Mouse (Mus musculus): ENCODE data around the gene Zfp697.

Zfp697 gene

GRCm38 (mm10) chr3:98382246-98382939, at the start of gene Zfp697:
Gene Zfp697, plus strand, starts transcription at chr3:98382461.
- DNase-seq (ENCODE audit: low spot score) = peak; percentile 83

- no peak for DNase-seq (ENCODE audit: low spot score)
Observed at GRCm38 (mm10) chr3:98334010-98334409, 48.3 kb upstream of the Zfp697 start.

GRCm38 (mm10) chr3:98335331-98335730, 46.9 kb upstream of the Zfp697 start:
- no peak for DNase-seq (ENCODE audit: low spot score)

GRCm38 (mm10) chr3:98335886-98336285, 46.4 kb upstream of the Zfp697 start:
- no peak for DNase-seq (ENCODE audit: low spot score)

- DNase-seq (ENCODE audit: low spot score) = no peak
Observed at GRCm38 (mm10) chr3:98336661-98337654, 45.3 kb upstream of the Zfp697 start.

GRCm38 (mm10) chr3:98338584-98339041, 43.6 kb upstream of the Zfp697 start:
- DNase-seq (ENCODE audit: low spot score) = peak; percentile 54

- DNase-seq (ENCODE audit: low spot score) = peak; percentile 30
Observed at GRCm38 (mm10) chr3:98339097-98339705, 43.1 kb upstream of the Zfp697 start.

GRCm38 (mm10) chr3:98339706-98340109, 42.6 kb upstream of the Zfp697 start, which contains the start of gene Phgdh:
Gene Phgdh, minus strand, starts transcription at chr3:98339990.
- peak; percentile 72 for DNase-seq (ENCODE audit: low spot score)

- DNase-seq (ENCODE audit: low spot score) = no peak
Observed at GRCm38 (mm10) chr3:98340818-98341594, 41.3 kb upstream of the Zfp697 start.

GRCm38 (mm10) chr3:98343235-98343634, 39.0 kb upstream of the Zfp697 start:
- no peak for DNase-seq (ENCODE audit: low spot score)

- no peak for DNase-seq (ENCODE audit: low spot score)
Observed at GRCm38 (mm10) chr3:98348106-98348505, 34.2 kb upstream of the Zfp697 start.

GRCm38 (mm10) chr3:98348705-98349104, 33.6 kb upstream of the Zfp697 start:
- no peak for DNase-seq (ENCODE audit: low spot score)

GRCm38 (mm10) chr3:98353892-98354291, 28.4 kb upstream of the Zfp697 start:
- DNase-seq (ENCODE audit: low spot score) = peak; percentile 66

GRCm38 (mm10) chr3:98355344-98356025, 26.8 kb upstream of the Zfp697 start:
- DNase-seq (ENCODE audit: low spot score) = no peak

- DNase-seq (ENCODE audit: low spot score) = no peak
Observed at GRCm38 (mm10) chr3:98356026-98356365, 26.3 kb upstream of the Zfp697 start.

GRCm38 (mm10) chr3:98356632-98357370, 25.5 kb upstream of the Zfp697 start:
- no peak for DNase-seq (ENCODE audit: low spot score)

GRCm38 (mm10) chr3:98362753-98363152, 19.5 kb upstream of the Zfp697 start:
- DNase-seq (ENCODE audit: low spot score) = peak; percentile 70

- no peak for DNase-seq (ENCODE audit: low spot score)
Observed at GRCm38 (mm10) chr3:98366086-98366485, 16.2 kb upstream of the Zfp697 start.

GRCm38 (mm10) chr3:98366823-98367222, 15.4 kb upstream of the Zfp697 start:
- no peak for DNase-seq (ENCODE audit: low spot score)

GRCm38 (mm10) chr3:98368283-98368682, 14.0 kb upstream of the Zfp697 start:
- no peak for DNase-seq (ENCODE audit: low spot score)

Data from lung, postnatal 25 days (tissue).